Mouse (Mus musculus) heart, adult 18-20 months (tissue): ENCODE results near the gene Allc. TPM values are rescaled to one million over a fixed set of nuclear protein-coding genes. Genes with fewer than 3 reads are reported as not detected.

Experiments
- DNase-seq, 2 experiments: peaks; one replicate each; pipeline ENCODE4 v3.0.0; 2021 to 2022; ENCODE audit warnings: mixed read lengths in 1 of 2
- total RNA-seq, 2 experiments: library from RNA; stranded (reverse); gene quantifications; 2 replicates each; pipeline ENCODE4 v1.2.3; 2021

The Allc gene
- total RNA-seq, 2 experiments from 2014 or later = not detected

DNA sequence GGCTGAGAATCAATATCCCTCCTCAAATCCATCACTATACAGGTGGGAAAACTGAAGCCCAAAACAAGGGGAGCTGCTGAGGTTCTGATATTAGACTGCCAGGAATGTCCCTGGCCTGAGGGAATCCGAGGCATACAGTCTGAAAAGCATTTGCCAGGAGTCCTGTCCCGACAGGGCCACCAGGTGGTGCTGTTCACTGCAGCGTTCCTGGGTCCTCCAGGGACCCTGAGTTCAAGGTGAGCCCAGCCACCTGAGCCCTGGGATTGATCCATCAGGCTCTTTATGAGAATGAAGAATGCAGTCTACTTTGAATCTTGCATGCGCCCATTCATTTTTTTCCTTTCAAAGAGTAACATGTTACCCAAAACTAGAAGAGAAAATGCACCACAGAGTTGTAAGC lies 3.2 kb downstream of the Allc start:
- DNase-seq = no peak

DNA sequence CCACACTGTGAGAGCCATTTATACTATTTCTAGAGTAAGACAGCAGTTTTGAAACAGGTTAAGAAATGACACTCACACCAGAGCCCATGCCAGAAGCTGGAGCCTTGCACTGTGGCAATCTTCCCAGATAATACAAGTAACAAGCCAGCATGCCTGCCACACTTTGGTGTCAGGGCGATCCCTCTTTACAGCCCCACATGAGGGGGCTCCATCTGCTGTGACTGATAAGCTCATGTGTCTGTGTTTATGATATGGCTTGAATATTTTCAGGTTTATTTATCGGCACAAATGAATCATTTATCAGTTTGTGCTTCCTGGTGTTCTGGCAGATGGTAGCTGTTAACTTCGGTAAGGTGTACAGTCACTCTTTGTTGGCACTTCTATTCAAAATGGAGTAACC lies 4.2 kb downstream of the Allc start:
- DNase-seq = no peak

DNA sequence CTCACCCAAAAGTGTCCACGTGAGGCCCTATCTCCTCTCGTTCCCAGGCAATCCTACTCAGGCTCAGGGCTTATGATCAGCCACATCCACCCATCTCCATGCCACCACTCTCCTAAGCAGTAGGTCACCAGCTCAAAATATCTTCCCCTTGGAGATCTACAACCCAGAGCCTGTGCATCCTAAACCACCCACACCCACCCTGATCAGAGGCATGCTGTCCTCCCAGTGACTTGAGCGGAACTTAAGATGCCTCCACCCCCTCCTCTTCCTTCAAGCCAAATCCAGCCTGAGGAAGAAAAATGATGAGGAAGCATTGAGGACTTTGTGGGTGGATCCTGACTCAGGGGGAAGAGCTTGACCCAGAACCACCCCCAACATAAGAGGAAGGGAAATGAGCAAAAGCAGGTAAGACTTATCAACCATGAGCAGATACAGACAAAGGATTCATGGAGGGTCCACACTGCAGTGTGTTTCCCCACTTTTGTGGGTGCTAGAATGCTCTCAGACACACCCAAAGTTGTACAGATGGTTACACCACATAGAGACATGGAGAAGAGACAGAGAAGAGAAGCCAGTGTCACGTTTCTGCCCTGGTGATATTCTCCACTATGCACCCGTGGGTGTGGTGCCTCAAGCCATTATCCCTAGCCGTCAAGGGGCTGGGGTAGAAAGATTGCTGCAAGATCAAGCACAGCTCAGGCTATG lies 6.8 kb downstream of the Allc start:
- no peak for DNase-seq

DNA sequence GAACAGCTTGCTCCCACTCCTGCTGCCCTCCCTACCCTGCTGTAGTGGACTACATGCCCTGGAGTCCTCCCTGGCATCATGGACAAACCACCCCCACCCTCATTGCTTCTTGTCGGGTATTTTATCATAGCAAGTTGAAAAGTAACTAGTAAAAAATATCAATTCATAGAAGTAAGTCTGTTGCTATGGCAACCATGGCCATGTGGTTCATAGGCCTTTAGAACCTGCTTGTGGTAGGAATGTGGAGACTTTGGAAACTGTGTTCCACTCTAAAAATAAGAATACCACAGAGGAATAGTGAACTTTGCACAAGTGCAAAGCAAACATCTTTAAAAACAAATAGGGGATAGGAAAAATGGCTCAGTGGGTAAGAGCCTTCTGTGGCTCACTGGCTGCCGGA lies 10.1 kb downstream of the Allc start:
- no peak for DNase-seq

- DNase-seq = no peak
Observed at GRCm38 (mm10) chr12:28552299-28552698, 30.0 kb downstream of the Allc start, which contains the start of gene Dcdc2c. Gene Dcdc2c (minus strand): TSS chr12:28552399.

DNA sequence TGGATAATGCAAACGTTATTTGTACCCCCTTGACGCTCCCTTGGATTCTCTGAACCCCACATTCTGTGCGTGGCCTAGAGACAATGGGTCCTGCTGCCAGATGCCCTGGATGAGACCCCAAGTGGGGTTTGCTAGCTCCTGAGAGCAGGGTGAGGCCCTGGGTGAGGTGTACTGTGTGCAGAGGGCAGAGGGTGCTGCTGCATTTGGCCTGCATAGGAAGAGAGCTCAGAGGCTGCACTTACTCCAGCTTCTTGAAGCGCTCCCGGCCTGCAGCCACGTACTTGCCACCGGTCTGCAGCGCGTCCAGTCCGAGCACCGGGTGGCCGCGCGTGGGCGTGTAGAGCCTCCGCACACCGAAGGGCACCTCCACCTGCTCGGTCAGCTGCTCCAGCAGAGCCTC lies 30.5 kb downstream of the Allc start:
- DNase-seq = no peak

DNA sequence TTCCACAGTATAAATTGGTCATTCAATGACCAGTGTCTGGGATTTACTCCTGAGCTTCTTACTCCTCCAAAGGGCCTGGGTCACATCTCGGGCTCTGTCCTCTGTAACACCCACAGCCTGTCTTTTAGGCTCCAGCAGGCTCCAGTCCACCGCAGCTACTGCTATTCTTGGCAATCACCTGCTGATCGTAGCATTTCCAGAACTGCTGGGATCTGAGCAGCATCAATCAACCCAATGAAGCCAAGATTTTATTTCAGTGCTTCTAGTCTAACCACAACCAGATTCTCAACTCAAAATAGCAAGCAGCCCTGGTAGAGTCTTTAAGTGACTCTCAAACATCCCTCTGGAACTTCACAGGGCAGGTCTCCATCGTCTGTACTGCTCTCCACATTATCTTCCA lies 33.4 kb downstream of the Allc start:
- peak in 1 of 2 experiments; percentile 14 for DNase-seq

GRCm38 (mm10) chr12:28514264-28514775 lies 68.0 kb downstream of the Allc start:
- DNase-seq = no peak

DNA sequence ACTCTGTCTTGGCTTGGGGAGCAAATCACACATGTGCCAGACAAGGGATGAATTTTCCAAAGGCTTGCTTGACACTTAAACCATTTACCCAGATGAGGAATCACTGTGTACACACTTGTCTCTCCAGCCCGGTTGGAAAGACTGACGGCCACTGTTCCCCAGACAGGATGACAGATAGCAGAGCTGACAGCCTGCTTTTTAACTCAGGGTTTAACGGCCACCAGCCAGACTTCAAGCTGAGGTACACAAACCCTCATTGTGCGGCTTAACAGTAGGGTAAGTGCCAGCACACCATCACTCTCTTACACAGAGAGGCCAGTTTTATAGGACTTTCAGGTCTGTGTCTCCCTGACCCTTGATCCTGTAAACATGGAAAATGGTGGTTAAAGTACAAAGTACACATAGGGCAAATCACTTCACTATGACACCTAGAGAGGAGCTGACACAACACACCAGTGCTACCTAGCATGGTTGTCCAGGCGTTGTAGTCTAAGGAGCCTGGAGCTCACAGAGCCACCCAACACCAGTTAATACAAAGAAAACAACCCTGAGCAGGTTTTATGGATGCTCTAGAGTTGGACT lies 72.5 kb downstream of the Allc start:
- no peak for DNase-seq

Other genes starting within 250 kb of the Allc start
- not detected for gene Dcdc2c, start 30.1 kb downstream of the Allc start, total RNA-seq
- gene Colec11, start 40.9 kb upstream of the Allc start, total RNA-seq = 10 to 100 TPM; 14.1 to 15.6 TPM
- gene Rps7, start 53.4 kb upstream of the Allc start, total RNA-seq = 100 to 1,000 TPM; 268 to 303 TPM
- 1 to 10 TPM; 8.0 to 9.5 TPM for gene Rnaseh1, start 67.1 kb upstream of the Allc start, total RNA-seq
- 10 to 100 TPM; 59.5 to 63.5 TPM for gene Adi1, start 92.7 kb upstream of the Allc start, total RNA-seq
- gene Trappc12, start 167.9 kb upstream of the Allc start, total RNA-seq = 10 to 100 TPM; 22.4 to 22.5 TPM
- 1 to 10 TPM; 8.6 to 8.8 TPM for gene Eipr1, start 169.3 kb upstream of the Allc start, total RNA-seq